Mouse (Mus musculus): Measurements from ENCODE around the gene Gadl1. TPM values are rescaled to one million over a fixed set of nuclear protein-coding genes. Genes with fewer than 3 reads are reported as not detected.

The Gadl1 gene
- polyA plus RNA-seq, 1 experiment from 2014 or later: 0.56 TPM

DNA sequence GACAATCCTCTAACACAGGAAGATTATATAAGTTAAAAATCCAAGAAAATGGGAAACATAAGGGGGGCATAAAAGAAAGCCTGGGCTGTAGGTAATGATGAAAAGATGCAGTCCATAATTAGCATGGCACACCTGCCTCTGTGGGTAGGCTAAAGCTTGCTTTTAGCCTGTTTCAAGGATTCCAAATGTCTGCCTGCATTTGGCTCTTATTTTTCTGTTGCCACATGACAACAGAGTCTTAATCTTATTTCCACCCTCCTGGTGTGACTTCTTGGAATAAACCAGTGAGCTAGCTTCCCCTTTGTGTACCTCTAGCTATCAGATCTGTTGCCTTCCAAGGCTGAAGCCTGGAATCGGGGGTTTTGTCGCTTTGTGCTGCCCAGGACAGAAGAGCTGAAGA is 69.2 kb downstream of the Gadl1 start:
- no peak overlapping the region for H3K4me3 ChIP-seq
- H3K9ac ChIP-seq: no peak overlapping the region
- no peak overlapping the region for H3K4me2 ChIP-seq (replicated peaks)
- H3K27me3 ChIP-seq: no peaks in the 10 kb centered on the region
- 79% methylated on average over 2 of the region's 2 CpGs for WGBS
- H3K36me3 ChIP-seq: no peaks in the 10 kb centered on the region
- no peaks in the 10 kb centered on the region for H3K4me1 ChIP-seq
- H3K27ac ChIP-seq: no peak overlapping the region
- H3K9me3 ChIP-seq: 0 out of 2 replicates have a peak, but pooled peaks cover 4% of the 10 kb centered on the region
- no peak for ATAC-seq (ENCODE audit: insufficient number of reproducible peaks, insufficient read depth, low FRiP score, low TSS enrichment)

DNA sequence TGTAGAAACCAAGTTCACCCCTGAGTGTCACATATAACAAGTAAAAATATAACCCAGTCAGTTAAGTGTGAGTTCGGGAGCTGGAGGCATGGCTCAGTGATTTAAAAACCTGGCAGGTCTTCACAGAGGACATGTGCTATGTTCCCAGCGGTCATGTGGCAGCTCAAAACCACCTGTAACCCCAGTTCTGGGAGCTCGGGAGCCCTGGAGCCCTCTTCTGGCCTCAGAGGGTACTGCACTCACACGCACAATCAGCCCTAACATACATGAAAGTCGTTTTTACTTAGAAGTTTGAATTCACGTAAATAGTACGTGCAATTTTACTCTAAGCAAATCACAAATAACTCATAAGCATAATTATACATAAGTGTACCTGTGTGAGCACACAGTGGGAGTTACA is 81.4 kb downstream of the Gadl1 start:
- no peak overlapping the region for H3K4me2 ChIP-seq (replicated peaks)
- ATAC-seq (ENCODE audit: insufficient number of reproducible peaks, insufficient read depth, low FRiP score, low TSS enrichment): no peak

GRCm38 (mm10) chr9:115994772-115995171 is 85.5 kb downstream of the Gadl1 start:
- H3K36me3 ChIP-seq: no peaks in the 10 kb centered on the region
- H3K9ac ChIP-seq: no peak overlapping the region
- H3K4me1 ChIP-seq: peaks cover 7% of the 10 kb centered on the region; the same call in 1 of the 2 replicates
- H3K4me3 ChIP-seq: no peak overlapping the region
- H3K27me3 ChIP-seq: no peaks in the 10 kb centered on the region
- WGBS: 77% methylated on average over 2 of the region's 2 CpGs
- no peak for ATAC-seq (ENCODE audit: insufficient number of reproducible peaks, insufficient read depth, low FRiP score, low TSS enrichment)
- H3K4me2 ChIP-seq (replicated peaks): no peak overlapping the region
- no peaks in the 10 kb centered on the region for H3K9me3 ChIP-seq
- H3K27ac ChIP-seq: no peak overlapping the region

More for the DNA sequence above, 81.4 kb downstream of the Gadl1 start:
- no peak overlapping the region for H3K27ac ChIP-seq
- no peaks in the 10 kb centered on the region for H3K9me3 ChIP-seq
- no peaks in the 10 kb centered on the region for H3K36me3 ChIP-seq
- H3K27me3 ChIP-seq: no peaks in the 10 kb centered on the region
- H3K4me1 ChIP-seq: 0 out of 2 replicates have a peak, but pooled peaks cover 3% of the 10 kb centered on the region
- no peak overlapping the region for H3K4me3 ChIP-seq
- H3K9ac ChIP-seq: no peak overlapping the region
- 86% methylated on average over 7 of the region's 7 CpGs for WGBS

GRCm38 (mm10) chr9:115995856-115996560 is 86.8 kb downstream of the Gadl1 start:
- H3K36me3 ChIP-seq: no peaks in the 10 kb centered on the region
- H3K4me2 ChIP-seq (replicated peaks): no peak overlapping the region
- peaks cover 7% of the 10 kb centered on the region; the same call in 1 of the 2 replicates for H3K4me1 ChIP-seq
- no peak overlapping the region for H3K4me3 ChIP-seq
- no peak overlapping the region for H3K9ac ChIP-seq
- 63% methylated on average over 23 of the region's 23 CpGs for WGBS
- no peaks in the 10 kb centered on the region for H3K27me3 ChIP-seq
- no peaks in the 10 kb centered on the region for H3K9me3 ChIP-seq
- no peak for ATAC-seq (ENCODE audit: insufficient number of reproducible peaks, insufficient read depth, low FRiP score, low TSS enrichment)
- H3K27ac ChIP-seq: no peak overlapping the region

GRCm38 (mm10) chr9:115998383-115998782 is 89.1 kb downstream of the Gadl1 start:
- Histone ChIP-seq H3K27ac (no peak overlapping the region), H3K4me3 (no peak overlapping the region), H3K4me1 (peaks cover 7% of the 10 kb centered on the region; the same call in 1 of the 2 replicates), H3K27me3 (no peaks in the 10 kb centered on the region), H3K4me2 (replicated peaks) (no peak overlapping the region), H3K9ac (no peak overlapping the region), H3K9me3 (no peaks in the 10 kb centered on the region), H3K36me3 (no peaks in the 10 kb centered on the region)
- 69% methylated on average over 4 of the region's 4 CpGs for WGBS
- no peak for ATAC-seq (ENCODE audit: insufficient number of reproducible peaks, insufficient read depth, low FRiP score, low TSS enrichment)

GRCm38 (mm10) chr9:115999361-115999990 is 90.2 kb downstream of the Gadl1 start:
- no peak overlapping the region for H3K9ac ChIP-seq
- H3K4me2 ChIP-seq (replicated peaks): no peak overlapping the region
- 81% methylated on average over 8 of the region's 8 CpGs for WGBS
- H3K4me1 ChIP-seq: peaks cover 7% of the 10 kb centered on the region; the same call in 1 of the 2 replicates
- no peaks in the 10 kb centered on the region for H3K27me3 ChIP-seq
- ATAC-seq (ENCODE audit: insufficient number of reproducible peaks, insufficient read depth, low FRiP score, low TSS enrichment): no peak
- no peak overlapping the region for H3K4me3 ChIP-seq
- H3K9me3 ChIP-seq: no peaks in the 10 kb centered on the region
- H3K27ac ChIP-seq: no peak overlapping the region
- no peaks in the 10 kb centered on the region for H3K36me3 ChIP-seq

GRCm38 (mm10) chr9:116013911-116014310 is 104.7 kb downstream of the Gadl1 start:
- no peaks in the 10 kb centered on the region for H3K4me1 ChIP-seq
- no peak overlapping the region for H3K4me3 ChIP-seq
- H3K27ac ChIP-seq: no peak overlapping the region
- H3K9me3 ChIP-seq: no peaks in the 10 kb centered on the region
- no peak overlapping the region for H3K4me2 ChIP-seq (replicated peaks)
- no peak for ATAC-seq (ENCODE audit: insufficient number of reproducible peaks, insufficient read depth, low FRiP score, low TSS enrichment)
- H3K27me3 ChIP-seq: no peaks in the 10 kb centered on the region
- no peaks in the 10 kb centered on the region for H3K36me3 ChIP-seq
- 53% methylated on average over 4 of the region's 4 CpGs for WGBS
- no peak overlapping the region for H3K9ac ChIP-seq

- Histone ChIP-seq H3K9ac (no peak overlapping the region), H3K27ac (no peak overlapping the region), H3K4me3 (no peak overlapping the region), H3K36me3 (no peaks in the 10 kb centered on the region), H3K4me1 (no peaks in the 10 kb centered on the region), H3K4me2 (replicated peaks) (no peak overlapping the region), H3K27me3 (no peaks in the 10 kb centered on the region), H3K9me3 (no peaks in the 10 kb centered on the region)
- WGBS: 70% methylated on average over 9 of the region's 9 CpGs
- no peak for ATAC-seq (ENCODE audit: insufficient number of reproducible peaks, insufficient read depth, low FRiP score, low TSS enrichment)
Observed at GRCm38 (mm10) chr9:116016221-116016620, 107.0 kb downstream of the Gadl1 start.

DNA sequence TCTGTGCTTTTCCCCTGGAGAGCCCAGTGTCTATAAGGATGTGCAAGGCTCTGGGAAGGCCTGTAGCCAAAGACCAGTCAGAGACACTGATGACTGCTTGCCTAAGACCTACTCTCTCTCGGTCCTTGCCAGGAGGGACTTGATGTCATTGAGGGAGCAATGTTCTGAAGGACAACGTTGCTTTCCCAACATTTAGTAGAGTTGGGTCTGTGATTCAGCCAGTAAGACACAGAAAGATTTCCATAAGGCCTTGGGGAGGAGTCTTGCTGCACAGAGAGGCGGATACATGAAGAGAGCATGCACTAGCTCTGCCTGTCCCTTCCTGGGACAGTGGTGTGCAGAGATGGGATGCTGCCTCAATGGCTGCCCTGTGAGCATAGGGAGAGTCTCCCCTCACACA is 107.8 kb downstream of the Gadl1 start:
- Histone ChIP-seq H3K4me3 (no peak overlapping the region), H3K4me2 (replicated peaks) (no peak overlapping the region), H3K27me3 (no peaks in the 10 kb centered on the region), H3K9ac (no peak overlapping the region), H3K4me1 (no peaks in the 10 kb centered on the region), H3K27ac (no peak overlapping the region), H3K9me3 (no peaks in the 10 kb centered on the region), H3K36me3 (no peaks in the 10 kb centered on the region)
- ATAC-seq (ENCODE audit: insufficient number of reproducible peaks, insufficient read depth, low FRiP score, low TSS enrichment): no peak
- WGBS: 84% methylated on average over 3 of the region's 3 CpGs

DNA sequence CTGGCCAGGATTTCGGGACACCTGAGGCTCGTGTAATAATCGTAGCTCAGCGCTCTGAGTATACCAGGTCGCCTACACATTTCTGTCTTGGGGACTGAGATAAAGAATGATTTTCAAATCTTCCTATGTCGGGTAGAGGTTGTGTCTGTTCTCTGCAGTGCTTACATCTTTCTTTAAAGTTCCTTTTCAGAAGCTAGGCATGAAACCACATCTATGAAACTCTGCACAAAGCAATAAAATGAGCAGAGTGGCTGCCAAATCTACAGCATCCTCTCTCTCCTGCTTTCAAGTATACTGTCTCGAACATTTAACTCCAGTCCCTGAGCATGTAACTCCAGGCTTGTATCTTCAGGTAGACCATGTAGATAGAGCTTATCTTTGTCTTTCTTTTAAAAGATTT is 109.3 kb downstream of the Gadl1 start:
- WGBS: 90% methylated on average over 7 of the region's 7 CpGs
- Histone ChIP-seq H3K4me2 (replicated peaks) (no peak overlapping the region), H3K27me3 (no peaks in the 10 kb centered on the region), H3K4me1 (no peaks in the 10 kb centered on the region), H3K27ac (no peak overlapping the region), H3K9me3 (no peaks in the 10 kb centered on the region), H3K4me3 (no peak overlapping the region), H3K36me3 (no peaks in the 10 kb centered on the region), H3K9ac (no peak overlapping the region)
- no peak for ATAC-seq (ENCODE audit: insufficient number of reproducible peaks, insufficient read depth, low FRiP score, low TSS enrichment)

DNA sequence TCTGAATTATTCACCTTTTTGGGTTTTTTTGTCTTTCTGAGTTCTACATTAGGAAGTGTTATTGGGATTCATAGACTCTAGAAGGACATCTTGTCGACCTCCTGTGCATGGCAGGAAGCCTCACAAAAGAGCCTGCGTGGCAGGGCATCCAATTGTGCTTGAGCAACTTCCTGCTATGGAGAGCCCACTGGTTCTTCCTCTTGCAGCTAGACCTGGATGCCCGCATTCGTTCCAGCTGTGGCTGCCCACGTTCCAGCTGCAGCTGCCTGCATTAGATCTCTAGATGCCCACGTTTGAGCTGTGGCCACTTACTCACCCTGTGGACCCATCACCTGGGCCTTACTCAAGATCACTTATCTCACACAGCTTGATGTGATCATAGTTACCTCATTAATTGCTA is 116.1 kb downstream of the Gadl1 start:
- Histone ChIP-seq H3K27me3 (no peaks in the 10 kb centered on the region), H3K9ac (no peak overlapping the region), H3K4me1 (no peaks in the 10 kb centered on the region), H3K9me3 (no peaks in the 10 kb centered on the region), H3K27ac (no peak overlapping the region), H3K36me3 (no peaks in the 10 kb centered on the region), H3K4me3 (no peak overlapping the region), H3K4me2 (replicated peaks) (no peak overlapping the region)
- 83% methylated on average over 6 of the region's 6 CpGs for WGBS
- no peak for ATAC-seq (ENCODE audit: insufficient number of reproducible peaks, insufficient read depth, low FRiP score, low TSS enrichment)

DNA sequence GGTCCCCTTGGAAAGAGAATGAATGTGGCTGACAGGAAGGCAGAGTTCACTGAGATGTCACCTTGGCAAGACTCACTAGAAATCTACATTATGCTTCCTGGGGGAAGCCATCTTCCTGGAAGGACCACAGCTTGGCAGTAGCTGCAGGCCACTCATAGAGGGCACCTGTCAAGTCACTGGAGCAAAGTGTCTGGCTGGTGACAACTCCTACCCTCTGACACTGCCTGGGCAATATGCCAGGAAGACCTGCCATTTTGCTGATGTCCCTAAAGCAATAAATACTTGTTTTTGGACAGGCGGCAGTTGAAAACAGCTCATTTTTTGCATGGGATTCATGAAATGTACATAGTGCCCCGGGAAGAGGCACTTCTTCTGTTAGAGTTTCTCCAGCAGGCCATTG is 119.8 kb downstream of the Gadl1 start:
- 88% methylated on average over 2 of the region's 2 CpGs for WGBS
- H3K27ac ChIP-seq: no peak overlapping the region

More for the DNA sequence above, 119.8 kb downstream of the Gadl1 start:
- Histone ChIP-seq H3K9me3 (no peaks in the 10 kb centered on the region), H3K36me3 (no peaks in the 10 kb centered on the region), H3K9ac (no peak overlapping the region), H3K4me3 (no peak overlapping the region), H3K4me2 (replicated peaks) (no peak overlapping the region), H3K27me3 (no peaks in the 10 kb centered on the region), H3K4me1 (peaks cover 4% of the 10 kb centered on the region; the same call in 1 of the 2 replicates)
- no peak for ATAC-seq (ENCODE audit: insufficient number of reproducible peaks, insufficient read depth, low FRiP score, low TSS enrichment)
